Mouse (Mus musculus): ENCODE measurements at regions not wholly inside any gene's neighbourhood (a gene's known extent, or its start where the extent isn't known, plus 50 kb on each side); places are given as distances from the start of the nearest gene placed in this dataset.
A peak's percentile ranks its signal among the peaks of the same experiment; 100 is the strongest.

DNA sequence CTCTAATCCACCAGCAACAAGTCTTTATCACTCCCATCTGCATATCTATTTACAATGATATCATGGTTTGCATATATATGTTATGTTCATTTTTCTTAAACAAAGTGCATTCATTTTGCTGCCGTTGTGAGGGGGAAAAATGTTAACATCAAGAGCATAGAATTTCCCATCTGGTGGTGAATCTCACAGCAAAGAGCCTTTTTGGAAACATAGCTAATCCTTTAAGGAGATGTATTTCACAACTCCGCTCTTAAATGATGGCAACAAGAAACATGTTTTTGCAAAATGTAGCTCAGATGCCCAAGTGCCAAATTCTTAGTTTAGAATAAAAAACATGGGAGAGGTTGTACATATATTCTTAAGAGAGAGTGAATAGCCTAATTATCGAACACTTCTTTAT is 99.3 kb upstream of the Col1a2 start:
- DNase-seq (ENCODE audit: low spot score) = no peak

DNA sequence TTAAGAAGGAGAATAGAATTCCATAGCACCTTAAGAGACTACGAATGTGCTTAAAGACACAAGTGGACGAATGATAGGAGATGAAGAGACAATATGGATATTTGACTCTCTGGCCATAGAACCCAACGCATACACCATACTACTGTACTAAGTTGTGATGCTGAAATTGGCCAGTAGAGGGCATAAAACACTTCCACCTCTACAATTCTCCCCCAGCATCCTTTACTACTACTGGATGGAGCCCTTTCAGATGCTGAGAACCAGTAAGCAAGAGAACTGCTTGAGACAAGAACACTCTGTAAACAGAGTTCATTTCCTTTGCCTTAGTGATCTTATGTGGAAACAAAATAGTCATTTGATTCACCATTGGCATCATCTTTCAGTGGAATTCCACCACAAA is 96.9 kb upstream of the Col1a2 start:
- no peak for DNase-seq (ENCODE audit: low spot score)

DNA sequence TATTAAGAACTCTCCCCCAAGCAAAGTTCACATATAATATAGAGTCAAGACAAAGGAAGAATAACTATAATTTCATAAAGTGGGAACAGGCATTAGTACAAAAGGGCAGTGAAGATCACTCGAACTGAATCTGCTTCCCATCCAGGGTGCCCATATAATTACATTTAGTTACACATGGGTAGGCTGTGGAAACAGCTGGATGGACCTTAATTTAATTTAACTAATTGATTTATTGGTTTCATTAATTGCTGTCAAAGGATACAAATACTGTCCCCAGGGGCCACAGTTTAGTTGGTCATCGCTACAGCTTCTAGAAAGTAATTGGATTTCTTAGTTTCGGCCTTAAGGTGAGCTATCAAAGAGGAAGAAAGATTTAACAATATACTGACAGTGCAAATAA is 91.4 kb upstream of the Col1a2 start:
- no peak for DNase-seq (ENCODE audit: low spot score)

DNA sequence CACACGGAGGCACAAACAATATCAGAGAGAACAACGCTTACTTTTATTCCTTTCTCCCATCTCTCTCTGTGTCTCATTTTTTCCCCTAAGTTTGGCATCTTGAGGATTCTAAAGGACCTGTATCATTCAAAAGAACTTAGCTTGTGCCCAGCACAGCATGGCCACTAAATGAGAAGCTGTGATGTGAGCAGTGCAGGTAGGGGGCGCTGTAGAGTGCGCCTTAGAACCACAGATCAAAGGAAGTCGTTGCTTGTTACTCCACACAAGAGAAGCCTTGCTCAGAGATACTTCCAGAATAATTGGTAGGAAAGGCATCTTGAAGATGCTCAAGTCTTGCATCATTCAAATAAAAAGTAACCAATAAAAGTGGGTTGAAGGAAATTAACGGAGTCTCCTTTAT is 90.4 kb upstream of the Col1a2 start:
- DNase-seq (ENCODE audit: low spot score) = peak; percentile 40

DNA sequence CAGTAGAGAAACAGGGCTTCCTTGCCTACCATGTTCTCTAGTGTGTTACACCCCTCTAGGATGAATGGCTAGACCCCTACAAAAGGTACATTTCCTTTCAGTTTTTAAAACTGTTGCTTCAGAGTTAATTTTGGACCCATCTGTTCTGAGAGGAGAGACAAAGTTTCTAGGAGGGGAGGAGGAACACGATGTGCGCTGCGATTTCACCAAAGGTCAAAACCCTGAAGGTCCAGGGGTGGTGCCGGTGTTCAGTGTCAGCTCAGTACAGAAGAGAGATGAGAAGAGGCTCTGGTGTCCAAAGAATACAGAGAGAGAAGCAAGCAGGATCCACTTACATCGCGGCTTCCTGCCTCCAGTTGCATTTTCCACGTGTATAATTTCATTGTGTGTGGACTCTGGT is 89.4 kb upstream of the Col1a2 start:
- DNase-seq (ENCODE audit: low spot score) = no peak

DNA sequence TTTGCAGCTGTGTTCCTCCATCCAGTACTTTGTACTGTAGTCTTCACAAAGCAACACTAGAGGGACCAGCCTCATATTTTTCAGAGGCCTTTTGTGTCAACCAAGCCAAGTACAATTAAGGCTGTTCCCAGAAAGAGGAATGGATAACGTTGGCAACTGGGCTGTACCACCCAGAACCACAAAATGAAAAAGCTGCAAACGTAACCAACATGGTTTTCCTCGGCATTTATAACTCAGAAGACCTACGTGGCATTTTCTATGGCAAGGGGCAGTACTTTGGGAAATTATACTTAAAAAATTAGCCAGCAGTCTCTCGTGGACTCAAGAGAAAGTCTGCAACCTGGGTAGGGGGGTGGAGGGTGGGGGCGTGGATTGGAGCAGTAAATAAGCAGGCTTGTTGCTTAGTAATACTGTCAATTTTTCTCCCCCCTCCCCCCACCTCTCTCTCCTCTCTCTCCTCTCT is 87.3 kb upstream of the Col1a2 start:
- DNase-seq (ENCODE audit: low spot score) = peak; percentile 16

DNA sequence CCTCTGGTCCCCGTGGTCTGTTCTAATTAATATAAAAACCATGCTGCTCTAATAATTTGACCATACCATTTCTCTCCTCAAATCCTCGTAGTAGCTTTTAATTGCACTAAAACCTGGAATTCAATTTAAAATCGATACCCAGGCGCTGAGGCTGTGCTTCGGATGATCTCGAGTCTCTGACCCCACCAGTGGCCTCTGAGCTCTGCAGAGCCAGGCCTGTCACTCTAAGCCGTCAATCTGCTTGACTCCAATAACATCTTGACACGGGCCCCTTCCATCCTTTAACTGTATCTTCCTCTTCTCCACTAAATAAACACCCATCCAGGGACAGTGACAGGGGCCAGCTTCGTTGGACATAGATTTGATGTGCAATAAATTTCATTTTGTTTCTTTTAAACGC is 86.2 kb upstream of the Col1a2 start:
- no peak for DNase-seq (ENCODE audit: low spot score)

DNA sequence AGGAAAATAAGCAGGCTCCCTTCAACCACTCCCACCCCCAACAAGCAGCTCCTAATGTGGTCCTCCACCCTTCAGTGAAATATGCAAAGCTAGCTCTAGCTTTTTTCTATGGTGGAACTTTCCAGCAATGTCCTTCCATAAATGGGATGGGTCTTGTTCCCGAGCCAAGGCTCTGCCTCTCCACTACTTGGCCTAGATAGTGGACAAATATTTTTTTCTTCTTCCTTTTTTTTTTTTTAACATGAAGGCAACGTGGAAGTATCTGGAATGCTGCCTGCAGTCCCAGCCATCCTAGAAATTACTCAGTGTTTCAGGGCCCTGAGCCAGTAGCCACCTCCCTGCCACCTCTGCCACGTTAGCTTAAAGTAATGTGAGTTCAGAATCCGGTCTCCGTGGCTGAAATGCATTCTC is 85.7 kb upstream of the Col1a2 start:
- DNase-seq (ENCODE audit: low spot score) = peak; percentile 80

DNA sequence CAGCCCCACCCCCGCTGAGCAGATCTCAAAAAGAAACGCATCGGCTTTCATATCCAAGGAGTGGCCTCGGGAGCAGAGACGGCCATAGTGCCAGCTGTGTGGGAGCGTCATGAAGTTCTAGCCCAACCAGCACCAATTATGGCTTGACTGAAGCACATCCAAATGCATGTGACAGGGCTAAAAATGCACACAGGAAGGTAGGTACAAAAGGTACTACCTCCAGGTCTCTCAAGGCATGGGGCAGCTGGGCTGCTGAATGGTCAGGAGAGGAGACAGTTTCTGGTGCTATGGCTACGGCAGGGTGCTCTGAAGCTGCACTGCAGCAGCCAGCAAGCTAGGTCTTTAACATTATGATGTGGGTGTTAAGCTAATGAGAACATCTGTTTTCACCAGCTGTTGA is 83.1 kb upstream of the Col1a2 start:
- no peak for DNase-seq (ENCODE audit: low spot score)

DNA sequence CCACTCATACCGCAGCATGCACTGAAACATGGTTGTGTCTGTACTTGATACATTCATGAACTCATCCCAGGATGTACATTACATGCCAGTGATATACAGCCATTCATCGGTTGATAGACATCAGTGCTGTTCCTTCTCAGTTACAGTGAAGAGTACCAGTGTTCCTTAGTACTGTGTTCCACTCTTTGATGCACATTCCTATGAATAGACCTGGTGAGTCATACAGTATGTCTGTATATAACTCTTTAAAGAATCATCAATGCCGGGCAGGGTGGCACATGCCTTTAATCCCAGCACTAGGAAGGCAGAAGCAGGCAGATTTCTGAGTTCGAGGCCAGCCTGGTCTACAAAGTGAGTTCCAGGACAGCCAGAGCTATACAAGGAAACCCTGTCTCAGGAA is 77.5 kb upstream of the Col1a2 start:
- DNase-seq (ENCODE audit: low spot score) = no peak

DNA sequence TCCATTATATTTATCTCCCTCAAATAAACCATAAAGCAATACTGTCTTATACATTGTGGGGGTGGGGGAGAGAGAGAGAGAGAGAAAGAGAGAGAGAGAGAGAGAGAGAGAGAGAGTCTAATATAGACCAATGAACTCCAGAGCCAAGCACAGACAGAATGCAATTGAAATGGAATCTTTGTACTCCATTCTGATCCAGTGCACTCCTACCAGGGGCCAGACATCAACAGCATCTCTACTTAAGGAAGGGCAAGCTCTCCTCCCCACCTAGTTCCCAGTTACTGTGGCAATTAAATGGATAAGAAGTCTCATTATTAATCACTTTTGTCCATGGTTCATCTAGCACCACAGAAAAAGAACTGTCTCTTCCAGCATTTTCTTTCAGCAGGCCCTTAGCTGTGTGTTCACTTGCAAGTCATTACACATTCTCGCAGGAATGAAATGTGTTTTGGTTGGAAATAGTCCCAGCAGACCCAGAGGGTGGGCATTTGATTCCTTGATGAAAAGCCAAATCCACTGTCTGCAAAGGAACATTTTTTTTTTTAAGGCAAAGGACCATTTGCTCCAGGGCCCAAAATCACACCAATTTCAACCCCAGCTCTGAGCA is 73.8 kb upstream of the Col1a2 start:
- no peak for DNase-seq (ENCODE audit: low spot score)

DNA sequence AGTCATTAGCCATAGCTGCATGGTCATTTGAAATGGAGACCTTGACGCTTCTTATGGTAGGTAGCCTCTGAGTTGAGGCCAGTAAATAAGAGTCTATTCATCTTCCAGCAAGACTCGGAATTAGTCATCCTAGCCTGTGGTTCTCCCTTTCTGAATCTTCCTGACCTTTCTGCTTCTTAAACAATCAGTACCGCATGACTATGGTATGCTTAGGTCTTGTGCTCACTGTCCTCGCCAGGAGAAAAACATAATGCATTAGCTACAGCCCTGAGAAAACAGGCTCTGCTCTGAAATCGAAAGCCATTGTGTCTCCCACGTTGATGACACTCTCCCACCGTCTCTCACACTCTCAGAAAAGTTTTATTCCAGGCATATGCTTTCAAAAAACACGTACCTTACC is 72.4 kb upstream of the Col1a2 start:
- DNase-seq (ENCODE audit: low spot score) = no peak

DNA sequence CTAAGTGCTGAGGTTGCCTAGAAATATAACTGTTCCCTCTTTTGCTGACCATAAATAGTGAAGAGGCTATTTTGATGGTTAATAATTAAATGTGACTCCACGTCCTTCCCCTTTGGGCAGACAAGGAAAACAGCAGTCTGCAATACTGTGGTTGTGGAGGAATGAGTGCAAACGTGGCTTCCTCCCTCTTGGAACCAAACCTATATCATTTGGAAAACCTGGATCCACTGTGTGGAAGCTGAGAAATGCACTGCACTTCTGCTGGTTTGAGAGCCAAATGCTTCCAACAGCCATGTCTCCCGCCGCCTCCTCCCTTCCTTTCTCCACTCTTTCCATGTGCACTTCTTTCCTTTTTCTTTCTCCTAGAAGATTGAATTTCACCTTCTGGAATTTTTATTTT is 68.2 kb upstream of the Col1a2 start:
- DNase-seq (ENCODE audit: low spot score) = no peak

DNA sequence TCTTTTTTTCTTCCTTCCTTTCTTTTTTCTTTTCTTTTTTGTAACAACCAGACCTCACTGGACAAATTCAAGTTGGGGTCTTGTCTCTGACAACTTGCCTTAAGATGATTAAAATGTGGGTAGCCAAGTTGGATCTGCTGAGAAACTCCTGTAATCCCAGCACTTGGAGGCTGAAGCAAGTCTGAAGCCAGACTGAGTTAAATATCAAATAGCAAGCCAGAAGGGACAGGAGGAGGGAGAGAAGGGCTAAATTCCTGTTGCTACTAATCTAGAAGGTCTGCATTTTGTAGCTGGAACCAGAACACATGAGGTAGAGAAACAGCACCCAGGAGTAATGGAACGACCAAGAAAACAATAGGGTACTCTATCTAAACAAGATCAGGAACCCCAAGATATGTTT is 67.7 kb upstream of the Col1a2 start:
- no peak for DNase-seq (ENCODE audit: low spot score)

DNA sequence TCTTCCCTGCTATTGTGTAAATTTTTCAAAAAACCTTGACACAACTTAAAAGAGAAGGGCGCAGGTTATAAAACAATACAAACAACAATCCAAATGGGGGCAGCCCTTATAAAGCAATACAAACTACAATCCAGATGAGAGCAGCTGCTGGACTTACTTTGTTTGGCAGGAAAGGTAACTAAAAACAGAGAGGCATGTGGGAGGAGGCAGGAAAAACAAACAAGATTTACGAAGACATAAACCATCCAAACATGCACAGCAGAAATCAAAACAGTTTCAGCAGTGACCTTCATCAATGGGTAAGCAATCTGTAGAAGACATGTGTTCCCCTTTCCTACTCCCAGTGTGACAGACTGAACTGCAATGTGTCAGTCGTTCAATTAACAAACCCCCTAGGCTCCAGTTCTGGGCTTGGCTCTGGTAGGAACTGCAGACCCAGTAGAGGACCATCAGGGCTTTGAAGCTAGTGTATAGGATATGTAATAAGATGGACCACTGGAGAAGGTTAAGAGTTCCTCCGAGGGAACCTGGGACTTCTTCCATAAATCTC is 62.9 kb upstream of the Col1a2 start:
- no peak for DNase-seq (ENCODE audit: low spot score)

DNA sequence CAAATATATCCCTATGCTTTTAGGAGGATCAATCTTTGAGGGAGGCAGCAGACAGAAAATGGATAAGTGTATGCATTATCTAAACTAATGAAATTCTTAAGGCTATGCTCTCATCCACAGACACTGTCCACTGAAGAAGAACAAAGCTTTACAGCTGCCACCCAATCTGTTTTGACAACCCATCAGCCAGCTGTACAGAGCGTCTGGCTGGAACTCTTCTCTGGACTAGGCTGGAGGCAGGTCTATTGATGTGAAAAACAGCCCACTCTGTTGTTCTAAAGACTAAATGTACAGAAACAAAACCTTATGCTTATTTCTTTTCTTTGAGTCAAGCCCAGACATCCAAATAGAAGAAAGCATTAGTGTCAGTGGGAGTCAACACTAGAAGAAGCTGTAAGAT is 58.7 kb upstream of the Col1a2 start:
- no peak for DNase-seq (ENCODE audit: low spot score)

DNA sequence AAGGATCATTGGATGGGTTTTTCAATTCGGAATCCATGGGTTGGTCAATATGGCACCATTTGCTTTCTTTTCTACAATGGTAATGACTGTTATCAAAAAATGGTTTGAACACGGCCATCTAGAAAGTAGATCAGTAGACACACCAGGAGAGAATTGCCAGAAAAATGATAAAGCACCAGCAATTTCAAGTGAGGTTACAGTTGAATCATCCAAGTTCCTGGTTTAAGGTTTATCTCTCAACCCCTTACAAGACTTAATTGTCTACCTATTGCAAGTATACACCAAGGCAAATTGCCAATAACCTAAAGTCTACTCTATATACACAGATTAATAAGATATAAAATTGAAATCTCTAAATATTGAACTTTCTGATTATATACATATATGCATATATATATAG is 53.4 kb upstream of the Col1a2 start:
- DNase-seq (ENCODE audit: low spot score) = no peak
